In the genomic region with DNA sequence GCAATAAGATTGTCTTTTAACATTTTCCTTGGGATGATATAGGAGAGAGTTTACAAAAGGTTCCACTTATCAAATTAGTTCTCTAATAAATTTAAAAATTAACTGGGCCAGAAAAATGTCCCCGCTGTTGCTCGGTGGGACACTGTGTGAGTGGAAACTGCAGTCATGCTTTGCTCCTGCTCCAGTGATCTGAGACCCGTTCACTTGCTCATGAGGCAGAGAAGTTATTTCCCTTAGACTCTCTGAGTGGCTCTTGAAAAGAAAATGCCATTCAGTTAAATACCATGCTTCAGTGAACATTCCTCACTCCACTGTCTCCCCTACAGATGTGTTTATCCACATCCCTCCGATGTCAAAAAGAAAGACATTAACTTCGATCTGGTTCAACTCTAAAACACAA, we compare ENCODE assay signal across 22 mouse cellular contexts.
"Had no signal": no experiment of that assay in that cellular context is flagged by ENCODE, and none has a peak within 500 bp of the region (broad histone marks: within the 10 kb centered on the region; RNA-seq: fewer than 3 reads in every experiment).

No protein-coding gene starts in this region.

- H3K27ac ChIP-seq: liver, embryonic 15.5 days; lung, embryonic 15.5 days; macrophage; midbrain, embryonic 10.5 days; midbrain, embryonic 13.5 days; midbrain, embryonic 15.5 days; neural tube, embryonic 13.5 days; neural tube, embryonic 15.5 days had no signal

- H3K9me3 ChIP-seq: liver, embryonic 15.5 days; lung, embryonic 15.5 days; megakaryocyte, embryonic 14.5 days; midbrain, embryonic 10.5 days; midbrain, embryonic 13.5 days; midbrain, embryonic 15.5 days; neural tube, embryonic 13.5 days; neural tube, embryonic 15.5 days had no signal

- H3K4me3 ChIP-seq: liver, embryonic 15.5 days; lung, embryonic 15.5 days; megakaryocyte, embryonic 14.5 days; midbrain, embryonic 10.5 days; midbrain, embryonic 13.5 days; midbrain, embryonic 15.5 days; myocyte; neural tube, embryonic 13.5 days; neural tube, embryonic 15.5 days had no signal

- H3K36me3 ChIP-seq: liver, embryonic 15.5 days; lung, embryonic 15.5 days; midbrain, embryonic 10.5 days; midbrain, embryonic 13.5 days; midbrain, embryonic 15.5 days; neural tube, embryonic 13.5 days; neural tube, embryonic 15.5 days had no signal

- H3K4me1 ChIP-seq: liver, embryonic 15.5 days; lung, embryonic 15.5 days; megakaryocyte, embryonic 14.5 days; midbrain, embryonic 15.5 days; neural tube, embryonic 13.5 days; neural tube, embryonic 15.5 days had no signal

- H3K27me3 ChIP-seq: liver, embryonic 15.5 days; lung, embryonic 15.5 days; megakaryocyte, embryonic 14.5 days; midbrain, embryonic 13.5 days; midbrain, embryonic 15.5 days; neural tube, embryonic 13.5 days; neural tube, embryonic 15.5 days had no signal

- DNase-seq: liver, postnatal 0 days; lung, adult 2 months; lung, postnatal 14 days; lung, postnatal 36 days; right cerebral cortex, adult 18-20 months; right cerebral cortex, postnatal 25 days; right cerebral cortex, postnatal 4 days; spleen, adult 18-20 months; thymus, adult 18-20 months; thymus, postnatal 14 days; thymus, postnatal 36 days had no signal

- H3K4me2 ChIP-seq: liver, embryonic 15.5 days; lung, embryonic 15.5 days; midbrain, embryonic 13.5 days; midbrain, embryonic 15.5 days; neural tube, embryonic 13.5 days; neural tube, embryonic 15.5 days had no signal

- ATAC-seq: liver, postnatal 0 days; lung, postnatal 0 days; midbrain, embryonic 13.5 days; midbrain, embryonic 15.5 days had no signal

- H3K9ac ChIP-seq: liver, embryonic 15.5 days; liver, postnatal 0 days; lung, embryonic 15.5 days; midbrain, embryonic 13.5 days; midbrain, embryonic 15.5 days; neural tube, embryonic 13.5 days; neural tube, embryonic 15.5 days had no signal
